ENCODE assay signal across 9 mouse cellular contexts in genomic region chr17:36997033-36997735, GRCm38 (mm10). TPM values are rescaled to one million over a fixed set of nuclear protein-coding genes. Genes with fewer than 3 reads are reported as not detected.
DNase-seq lines count a peak whose midpoint lies in the region; ATAC-seq lines count a peak whose summit lies in the region.
"Had no signal": no experiment of that assay in that cellular context is flagged by ENCODE, and none has a peak within 500 bp of the region (broad histone marks: within the 10 kb centered on the region; RNA-seq: fewer than 3 reads in every experiment).

No protein-coding gene starts in this region.

- H3K4me3 ChIP-seq in forebrain, embryonic 13.5 days, result no peak overlapping the region
- H3K4me3 ChIP-seq in forebrain, embryonic 15.5 days, result no peak overlapping the region
- H3K4me3 ChIP-seq in neural tube, embryonic 12.5 days, result no peak overlapping the region
- H3K4me3 ChIP-seq: myocyte had no signal

- H3K27ac ChIP-seq in forebrain, embryonic 13.5 days, result no peak overlapping the region
- H3K27ac ChIP-seq in forebrain, embryonic 15.5 days (replicated peaks), result no peak overlapping the region
- H3K27ac ChIP-seq in neural tube, embryonic 12.5 days, result no peak overlapping the region

- intact Hi-C loops in left cerebral cortex, postnatal 4 days (cut with DNase I), result no loop called here

- no peak overlapping the region for H3K9ac ChIP-seq in forebrain, embryonic 13.5 days
- H3K9ac ChIP-seq in forebrain, embryonic 15.5 days (replicated peaks), result no peak overlapping the region
- no peak overlapping the region for H3K9ac ChIP-seq in neural tube, embryonic 12.5 days

- H3K27me3 ChIP-seq in forebrain, embryonic 13.5 days, result no peaks in the 10 kb centered on the region
- H3K27me3 ChIP-seq in forebrain, embryonic 15.5 days, result no peaks in the 10 kb centered on the region
- H3K27me3 ChIP-seq in neural tube, embryonic 12.5 days (replicated peaks), result no peaks in the 10 kb centered on the region

- ATAC-seq in forebrain, embryonic 13.5 days, result peak; percentile 57; the same call in 1 of the 2 replicates
- no peak for ATAC-seq in forebrain, embryonic 15.5 days (replicated peaks)
- ATAC-seq in neural tube, embryonic 12.5 days (ENCODE audit: low FRiP score, low read depth), result peak; percentile 52; the same call in 1 of the 2 replicates

- H3K9me3 ChIP-seq in forebrain, embryonic 13.5 days (replicated peaks), result no peaks in the 10 kb centered on the region
- H3K9me3 ChIP-seq in forebrain, embryonic 15.5 days, result no peaks in the 10 kb centered on the region
- no peaks in the 10 kb centered on the region for H3K9me3 ChIP-seq in neural tube, embryonic 12.5 days

- 32% methylated on average over 7 of the region's 7 CpGs for WGBS in forebrain, embryonic 13.5 days
- 28% methylated on average over 7 of the region's 7 CpGs for WGBS in forebrain, embryonic 15.5 days
- 32% methylated on average over 7 of the region's 7 CpGs for WGBS in neural tube, embryonic 12.5 days

- DNase-seq in c-Kit-positive CD71-positive TER-119-negative erythroid progenitor cells, embryonic 14.5 days (ENCODE audit: low read depth), result peak; percentile 24
- peak; percentile 73 to 84 for DNase-seq in frontal cortex, postnatal 36 days (ENCODE audit: low spot score in 2 of 2)
- peak; percentile 82 for DNase-seq in kidney, adult 18-20 months
- DNase-seq in left cerebral cortex, postnatal 4 days, result peak; percentile 89
- peak; percentile 26 to 31 for DNase-seq in thymus, adult 18-20 months

- H3K4me1 ChIP-seq in forebrain, embryonic 13.5 days, result no peaks in the 10 kb centered on the region
- H3K4me1 ChIP-seq in forebrain, embryonic 15.5 days, result no peaks in the 10 kb centered on the region
- H3K4me1 ChIP-seq in neural tube, embryonic 12.5 days, result no peaks in the 10 kb centered on the region; the same call in 1 of the 2 replicates

- H3K4me2 ChIP-seq in forebrain, embryonic 13.5 days, result no peak overlapping the region
- no peak overlapping the region for H3K4me2 ChIP-seq in forebrain, embryonic 15.5 days (replicated peaks)
- no peak overlapping the region for H3K4me2 ChIP-seq in neural tube, embryonic 12.5 days (replicated peaks)

- H3K36me3 ChIP-seq in forebrain, embryonic 13.5 days (ENCODE audit: poor library complexity, severe bottlenecking), result no peaks in the 10 kb centered on the region
- H3K36me3 ChIP-seq in forebrain, embryonic 15.5 days, result no peaks in the 10 kb centered on the region
- H3K36me3 ChIP-seq in neural tube, embryonic 12.5 days, result no peaks in the 10 kb centered on the region

RNA-seq across cellular contexts. Expression of gene Zfp57, which starts 3.8 kb away (rescaled TPM):
- polyA plus RNA-seq in forebrain, embryonic 13.5 days (2015; fragmentation: Nextera tagmentation; extraction: Ambion mirVana), result 215 and 228 TPM in 2 replicates
- 329 and 340 TPM in 2 replicates for polyA plus RNA-seq in forebrain, embryonic 15.5 days (2015; fragmentation: Nextera tagmentation; extraction: Ambion mirVana)
- total RNA-seq in left cerebral cortex, postnatal 4 days (2021), result 100 to 1,000 TPM; 218 to 227 TPM
- polyA plus RNA-seq in neural tube, embryonic 12.5 days (2016; fragmentation: Nextera tagmentation; extraction: Ambion mirVana), result 208 and 210 TPM in 2 replicates

RNA-seq across cellular contexts. Expression of gene H2-M5, which starts 7.8 kb away (rescaled TPM):
- 1.6 and 1.7 TPM in 2 replicates for polyA plus RNA-seq in forebrain, embryonic 13.5 days (2015; fragmentation: Nextera tagmentation; extraction: Ambion mirVana)
- polyA plus RNA-seq in forebrain, embryonic 15.5 days (2015; fragmentation: Nextera tagmentation; extraction: Ambion mirVana), result 2.0 TPM in 2 replicates
- 1 to 10 TPM; 6.0 to 6.5 TPM for total RNA-seq in left cerebral cortex, postnatal 4 days (2021)
- 1.7 and 1.9 TPM in 2 replicates for polyA plus RNA-seq in neural tube, embryonic 12.5 days (2016; fragmentation: Nextera tagmentation; extraction: Ambion mirVana)

RNA-seq across cellular contexts. Expression of gene 2410137M14Rik, which starts 16.1 kb away (rescaled TPM):
- polyA plus RNA-seq in forebrain, embryonic 13.5 days (2015; fragmentation: Nextera tagmentation; extraction: Ambion mirVana), result 0.48 TPM in 1 of 2 replicates, not detected in the other
- 0.37 TPM in 1 of 2 replicates, not detected in the other for polyA plus RNA-seq in forebrain, embryonic 15.5 days (2015; fragmentation: Nextera tagmentation; extraction: Ambion mirVana)
- total RNA-seq in left cerebral cortex, postnatal 4 days (2021), result 1 to 10 TPM in 1 of 2 experiments, not detected in 1; 1.1 TPM
- 0.47 TPM in 1 of 2 replicates, not detected in the other for polyA plus RNA-seq in neural tube, embryonic 12.5 days (2016; fragmentation: Nextera tagmentation; extraction: Ambion mirVana)
- polyA plus RNA-seq: myocyte had no signal

RNA-seq across cellular contexts. Expression of gene Mog, which starts 26.0 kb away (rescaled TPM):
- 1.1 and 1.5 TPM in 2 replicates for polyA plus RNA-seq in forebrain, embryonic 13.5 days (2015; fragmentation: Nextera tagmentation; extraction: Ambion mirVana)
- polyA plus RNA-seq in forebrain, embryonic 15.5 days (2015; fragmentation: Nextera tagmentation; extraction: Ambion mirVana), result 1.9 and 2.4 TPM in 2 replicates
- under 1 TPM in 1 of 2 experiments, not detected in 1; 0.20 TPM for total RNA-seq in left cerebral cortex, postnatal 4 days (2021)
- 1.0 and 1.3 TPM in 2 replicates for polyA plus RNA-seq in neural tube, embryonic 12.5 days (2016; fragmentation: Nextera tagmentation; extraction: Ambion mirVana)

RNA-seq across cellular contexts. Expression of gene Znrd1as, which starts 38.8 kb away (rescaled TPM):
- 6.0 and 6.9 TPM in 2 replicates for polyA plus RNA-seq in forebrain, embryonic 13.5 days (2015; fragmentation: Nextera tagmentation; extraction: Ambion mirVana)
- polyA plus RNA-seq in forebrain, embryonic 15.5 days (2015; fragmentation: Nextera tagmentation; extraction: Ambion mirVana), result 5.1 and 5.9 TPM in 2 replicates
- 1 to 10 TPM; 2.3 to 4.5 TPM for total RNA-seq in left cerebral cortex, postnatal 4 days (2021)
- 6.0 and 6.2 TPM in 2 replicates for polyA plus RNA-seq in neural tube, embryonic 12.5 days (2016; fragmentation: Nextera tagmentation; extraction: Ambion mirVana)

Comparison
In these comparisons a context has a peak if more than half of its experiments do, and no peak if none do; other contexts are left out.
1. DNase-seq: peak in every context shown above with its lines; median percentile 89 in left cerebral cortex, postnatal 4 days; 82 in kidney, adult 18-20 months; 78 in frontal cortex, postnatal 36 days; 28 in thymus, adult 18-20 months; 24 in c-Kit-positive CD71-positive TER-119-negative erythroid progenitor cells, embryonic 14.5 days.